Mouse (Mus musculus): ENCODE data around the gene Zc3h10.
A peak's percentile ranks its signal among the peaks of the same experiment; 100 is the strongest.
"Not testable (repeated sequence)": the region's sequence is repeated elsewhere in the genome, so short reads cannot be mapped to it uniquely, and the experiment has no call there.

Zc3h10 gene

DNA sequence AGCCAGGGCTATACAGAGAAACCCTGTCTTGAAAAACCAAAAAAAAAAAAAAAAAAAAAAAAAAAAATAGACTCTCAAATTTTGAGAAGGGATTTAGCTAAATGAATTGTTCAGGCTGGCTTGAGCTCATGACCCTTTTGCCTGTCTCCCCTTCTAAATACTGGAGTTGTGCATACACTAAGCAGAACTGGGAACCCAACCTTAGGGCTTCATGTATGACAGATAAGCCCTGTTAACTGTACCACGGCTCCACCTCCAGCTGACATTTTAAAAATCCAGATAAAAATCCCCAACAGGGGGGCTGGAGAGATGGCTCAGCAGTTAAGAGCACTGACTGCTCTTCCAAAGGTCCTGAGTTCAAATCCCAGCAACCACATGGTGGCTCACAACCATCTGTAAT lies 8.0 kb upstream of the Zc3h10 start:
- DNase-seq (ENCODE audit: low spot score in 2 of 2): not testable (repeated sequence)

DNA sequence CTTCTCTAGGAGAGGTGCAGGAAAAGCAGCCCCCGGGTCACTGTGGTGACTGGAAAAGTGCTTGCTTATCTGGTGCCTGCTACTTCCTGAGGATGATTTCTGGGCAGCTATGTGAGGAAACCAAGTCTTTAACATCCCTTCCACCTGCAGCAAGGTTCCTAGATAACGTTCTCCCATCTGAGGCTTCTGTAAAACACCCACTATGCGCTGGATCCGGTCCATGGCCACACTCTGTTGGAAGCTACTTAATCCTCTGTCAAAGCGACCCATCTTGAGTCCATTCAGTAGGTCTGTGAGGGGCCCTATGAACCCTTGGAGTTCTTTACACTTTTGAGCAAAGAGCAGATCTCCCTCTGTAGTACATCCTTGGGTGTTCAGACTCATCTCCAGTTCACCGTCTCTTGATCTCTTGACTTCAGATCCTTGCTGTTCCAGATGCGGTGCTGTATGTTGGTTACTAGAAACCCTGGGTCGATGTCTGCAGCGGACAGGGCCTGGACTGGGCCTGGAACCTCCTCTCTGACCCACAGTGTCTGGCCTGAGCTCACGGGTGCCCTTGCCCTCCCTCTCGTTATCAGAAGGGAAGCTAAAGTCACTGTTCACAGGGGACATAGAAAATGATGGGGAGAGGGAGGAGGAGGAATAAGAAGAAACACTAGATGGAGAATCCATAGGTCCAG lies 2.7 kb upstream of the Zc3h10 start:
- not testable (repeated sequence) for DNase-seq (ENCODE audit: low spot score in 2 of 2)

DNA sequence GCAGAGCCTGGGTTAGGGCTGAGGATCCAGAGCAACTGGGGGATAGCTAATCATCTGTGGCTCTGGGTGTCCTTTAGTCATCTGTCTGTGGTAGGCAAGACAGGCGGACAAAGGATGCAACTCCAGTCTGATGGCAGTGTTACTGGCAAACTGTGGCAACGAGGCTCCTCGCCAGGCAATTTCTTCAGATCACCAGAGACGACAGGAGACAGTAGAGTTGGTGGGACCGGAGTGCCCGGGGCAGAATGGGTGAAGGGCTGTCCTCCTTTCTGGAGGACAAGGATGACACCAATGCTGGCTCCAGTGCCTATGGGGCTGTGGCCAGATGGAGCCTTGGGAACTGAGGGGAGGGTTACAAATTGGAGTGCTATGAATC lies 2.1 kb upstream of the Zc3h10 start:
- DNase-seq (ENCODE audit: low spot score in 2 of 2): not testable (repeated sequence)

DNA sequence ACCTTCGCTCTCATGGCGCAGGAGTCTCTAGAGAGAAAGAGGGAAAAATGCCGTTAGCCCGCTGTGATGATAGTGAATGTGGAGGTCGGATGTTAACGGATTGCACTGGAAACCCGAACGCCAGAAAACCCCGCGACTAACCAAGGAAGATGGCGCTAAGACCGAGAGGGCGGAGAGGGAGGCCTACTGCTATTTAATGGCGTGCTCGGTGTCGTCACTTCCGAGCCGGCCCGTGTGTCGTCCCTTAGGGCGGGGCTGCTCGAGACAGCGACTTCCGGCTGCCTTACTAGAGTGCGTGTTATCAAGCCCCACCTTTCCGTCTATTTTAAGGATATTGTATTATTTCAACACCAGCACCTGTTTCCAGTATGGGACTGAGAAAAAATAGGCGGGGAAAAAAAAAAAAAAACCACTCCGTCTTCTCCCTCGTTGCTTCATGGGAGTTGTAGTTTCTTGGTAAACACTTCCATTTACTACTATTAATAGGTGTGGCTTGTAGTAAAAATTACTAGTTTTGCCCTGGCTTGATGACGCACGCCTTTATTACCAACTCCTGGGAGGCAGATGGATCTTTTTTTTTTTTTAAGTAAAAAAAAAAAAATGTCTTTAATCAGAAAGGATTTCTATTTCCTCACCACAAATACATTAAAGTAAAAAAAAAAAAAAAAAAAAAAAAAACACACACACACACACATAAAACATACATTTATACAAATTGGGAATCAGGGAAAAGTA lies 1.5 kb upstream of the Zc3h10 start, which contains the start of gene Rpl41:
Gene Rpl41, minus strand, starts transcription at position 359 of the 735 bp plus-strand sequence.
- DNase-seq (ENCODE audit: low spot score in 2 of 2): peak; percentile 90 to 94

DNA sequence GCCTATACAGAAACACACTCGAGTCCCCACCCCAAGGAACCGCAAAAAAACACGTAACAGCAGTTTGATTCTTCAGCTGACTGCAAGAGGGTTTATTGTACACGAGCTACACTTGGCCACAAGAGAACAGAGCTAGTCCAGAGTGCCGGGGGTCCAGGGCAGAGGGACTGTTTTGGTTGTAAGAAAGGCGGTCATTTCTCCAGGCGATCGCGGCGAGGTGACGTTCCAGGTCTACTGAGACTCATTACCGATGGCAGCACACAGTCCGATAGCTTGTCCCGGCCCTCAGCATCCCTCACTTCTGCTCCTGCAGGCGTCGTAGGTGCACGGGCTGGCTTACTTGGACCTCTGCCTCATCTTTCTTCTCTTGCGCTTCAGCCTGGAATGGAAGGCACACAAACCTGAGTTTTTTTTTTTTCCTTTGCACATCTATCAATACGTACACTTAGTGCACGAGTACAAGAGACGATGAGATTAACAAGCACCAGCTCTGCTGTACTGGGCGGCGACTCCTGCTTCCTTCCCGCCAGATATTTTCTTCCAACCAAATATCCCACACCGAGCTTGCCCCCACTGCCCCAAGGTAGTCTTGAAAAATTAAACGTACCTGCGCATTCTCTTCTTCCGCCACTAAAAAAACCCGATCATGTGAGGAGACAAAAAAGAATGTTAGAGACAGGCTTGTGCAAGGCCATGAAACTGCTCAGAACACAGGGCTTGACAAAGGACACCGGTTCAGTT lies 647 bp upstream of the Zc3h10 start:
- DNase-seq (ENCODE audit: low spot score in 2 of 2): not testable (repeated sequence)

DNA sequence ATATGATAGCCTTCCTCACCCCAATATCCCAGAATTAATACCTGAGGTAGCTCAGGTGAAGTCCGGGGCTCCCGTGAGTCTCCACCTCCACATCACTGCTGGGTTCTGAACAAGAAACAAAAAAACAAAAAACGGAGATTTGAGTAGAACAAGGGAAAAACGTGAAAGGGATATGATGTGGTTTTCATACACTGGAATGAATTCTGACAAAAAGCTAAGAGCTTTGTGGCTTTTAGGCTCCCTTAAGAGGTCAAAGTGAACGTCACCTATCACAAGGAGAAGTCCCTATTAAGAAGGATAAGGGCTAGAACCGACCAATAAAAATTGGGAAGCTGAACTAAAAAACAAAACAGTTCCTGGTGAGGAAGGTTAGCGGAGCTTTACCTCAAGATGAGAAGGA lies 787 bp downstream of the Zc3h10 start:
- DNase-seq (ENCODE audit: low spot score in 2 of 2): no peak

DNA sequence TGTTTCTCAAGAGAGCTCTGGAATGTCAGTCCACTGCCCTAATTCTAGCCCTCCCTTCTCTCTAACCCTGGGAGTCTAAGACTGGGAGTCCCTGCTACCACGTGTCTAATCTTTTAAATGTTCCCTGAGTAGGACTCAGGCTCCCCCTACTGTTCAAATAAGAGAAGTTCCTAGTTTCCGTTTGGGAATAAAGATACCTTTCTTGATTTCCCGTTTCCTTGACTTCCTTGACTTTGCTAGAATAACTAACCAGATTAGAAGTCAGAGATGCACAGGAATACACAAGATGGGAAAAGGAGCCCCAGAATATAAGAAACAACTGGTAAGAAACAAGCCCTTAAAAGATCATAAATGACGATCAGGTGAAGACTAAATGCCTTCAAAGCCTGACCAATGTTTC lies 1.2 kb downstream of the Zc3h10 start:
- DNase-seq (ENCODE audit: low spot score in 2 of 2): peak; percentile 22 to 28

DNA sequence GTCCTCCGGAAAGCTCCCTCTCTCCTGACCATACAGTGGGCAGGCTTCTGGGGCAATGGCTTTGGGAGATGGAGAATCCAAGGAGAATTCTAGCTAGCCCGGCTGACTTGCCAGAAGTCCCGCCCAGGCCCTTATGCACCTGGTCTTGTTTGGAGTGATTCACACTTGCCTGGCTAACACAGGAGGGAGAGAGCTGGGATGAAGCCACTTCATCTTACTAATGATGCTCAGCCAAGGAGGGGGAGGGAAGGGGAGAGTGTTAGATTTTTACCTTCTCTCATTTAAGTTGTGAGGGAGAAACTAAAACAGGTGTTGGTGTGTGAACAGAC lies 2.0 kb downstream of the Zc3h10 start:
- no peak for DNase-seq (ENCODE audit: low spot score in 2 of 2)

DNA sequence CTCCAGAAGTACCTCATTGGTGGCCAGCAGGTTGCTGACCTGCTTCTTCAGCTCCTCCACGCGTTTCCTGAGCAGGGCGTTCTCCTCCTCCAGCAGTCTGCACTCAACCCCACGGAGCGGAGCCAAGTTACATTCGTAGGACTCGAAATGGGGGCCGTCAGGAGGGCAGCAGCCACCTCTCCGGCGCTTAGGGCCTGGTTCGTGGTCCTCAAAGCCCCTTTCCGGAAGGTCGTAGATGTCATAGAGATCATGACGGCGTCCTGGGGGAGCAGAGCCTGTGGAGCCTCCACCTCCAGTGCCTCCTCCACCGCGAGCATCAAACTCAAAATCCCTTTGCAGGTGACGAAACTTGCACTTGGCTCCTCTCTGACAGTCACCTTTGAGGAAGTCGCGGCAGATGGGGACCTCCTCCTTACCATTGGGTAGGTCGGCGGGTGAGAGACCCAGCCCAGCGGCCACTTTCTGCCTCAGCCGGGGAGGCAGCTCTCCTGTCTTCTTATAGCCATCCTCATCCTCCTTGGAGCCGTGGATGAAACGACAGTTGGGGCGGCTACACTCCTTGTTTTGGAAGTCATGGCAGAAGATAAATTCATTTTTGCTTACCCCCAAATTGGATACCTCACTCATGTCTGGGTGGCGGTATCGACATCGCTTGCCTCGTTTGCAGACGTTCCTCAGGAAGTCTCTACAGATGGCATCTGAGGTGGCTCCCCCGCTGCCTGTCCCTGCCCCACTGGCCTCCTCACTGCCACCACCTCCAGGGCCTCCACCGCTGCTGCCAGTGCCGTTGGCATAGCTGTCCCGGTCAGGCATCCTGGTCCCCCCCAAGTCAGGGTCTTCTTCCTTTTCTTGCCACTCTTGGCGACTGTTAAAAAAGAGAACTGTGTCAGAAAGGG lies 2.7 kb downstream of the Zc3h10 start:
- no peak for DNase-seq (ENCODE audit: low spot score in 2 of 2)

DNA sequence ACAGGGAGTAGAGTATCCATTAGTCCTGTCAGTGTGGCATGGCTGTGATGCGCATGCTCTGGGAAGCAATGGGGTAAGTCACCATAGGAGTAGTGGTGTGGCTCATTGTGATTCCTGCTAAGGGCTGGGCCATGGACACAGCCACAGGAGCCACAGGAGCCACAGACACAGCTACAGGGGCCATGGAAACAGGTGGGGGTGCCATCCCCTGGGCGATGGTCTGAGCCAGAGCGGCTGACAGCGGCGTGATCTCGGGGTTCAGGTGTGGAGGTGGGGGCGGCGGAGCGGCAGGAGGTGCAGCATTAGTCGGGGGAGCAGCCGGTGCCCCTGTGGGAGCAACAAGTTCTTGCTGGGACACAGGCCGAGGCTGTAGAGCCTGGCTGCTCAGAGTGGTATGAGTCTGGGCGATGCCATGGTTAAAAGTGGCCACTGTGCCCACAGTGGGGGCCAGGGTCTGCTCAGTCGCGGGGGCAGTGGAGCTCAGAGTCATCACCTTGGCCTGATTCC lies 3.4 kb downstream of the Zc3h10 start:
- DNase-seq (ENCODE audit: low spot score in 2 of 2): no peak

DNA sequence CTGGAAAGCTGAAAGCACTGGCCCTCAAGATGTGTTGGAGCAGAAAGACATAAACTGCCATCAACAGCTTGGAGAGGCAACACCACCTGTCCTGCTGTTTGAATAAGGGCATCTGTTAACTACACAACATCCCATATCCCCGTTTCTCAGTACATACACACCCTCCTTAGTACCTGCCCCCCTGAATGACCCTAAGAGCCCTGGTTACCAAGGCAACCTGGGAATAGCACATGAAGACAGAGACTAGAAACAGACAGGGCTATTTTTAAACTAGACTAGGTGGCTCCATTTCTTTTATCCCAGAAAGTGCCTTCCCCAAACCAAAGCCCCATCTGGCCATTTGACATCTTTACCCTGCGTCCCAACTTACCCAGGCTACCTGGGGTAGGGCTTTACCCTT lies 4.5 kb downstream of the Zc3h10 start:
- no peak for DNase-seq (ENCODE audit: low spot score in 2 of 2)

DNA sequence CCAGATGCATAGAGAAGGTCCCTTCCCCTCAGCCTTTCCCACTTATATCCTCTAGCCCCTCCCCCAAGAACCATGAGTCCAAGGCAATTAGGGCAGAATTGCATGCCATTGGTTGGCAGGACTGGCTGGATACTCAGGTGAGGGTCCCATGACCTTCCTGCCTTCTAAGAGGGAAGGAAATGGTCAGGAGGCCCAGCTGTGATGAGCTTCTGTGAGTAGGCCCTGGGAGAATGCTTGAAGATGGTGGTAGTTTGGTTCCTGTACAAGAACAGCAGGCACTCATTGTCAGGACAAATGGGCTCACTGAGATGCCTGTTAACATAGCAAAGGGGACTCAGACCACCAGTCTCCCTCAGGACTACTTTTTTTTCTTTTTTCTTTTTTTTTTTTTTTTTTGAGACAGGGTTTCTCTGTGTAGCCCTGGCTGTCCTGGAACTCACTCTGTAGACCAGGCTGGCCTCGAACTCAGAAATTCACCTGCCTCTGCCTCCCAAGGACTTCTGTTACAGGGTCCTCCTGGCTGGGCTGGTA lies 9.2 kb downstream of the Zc3h10 start:
- no peak for DNase-seq (ENCODE audit: low spot score in 2 of 2)

DNA sequence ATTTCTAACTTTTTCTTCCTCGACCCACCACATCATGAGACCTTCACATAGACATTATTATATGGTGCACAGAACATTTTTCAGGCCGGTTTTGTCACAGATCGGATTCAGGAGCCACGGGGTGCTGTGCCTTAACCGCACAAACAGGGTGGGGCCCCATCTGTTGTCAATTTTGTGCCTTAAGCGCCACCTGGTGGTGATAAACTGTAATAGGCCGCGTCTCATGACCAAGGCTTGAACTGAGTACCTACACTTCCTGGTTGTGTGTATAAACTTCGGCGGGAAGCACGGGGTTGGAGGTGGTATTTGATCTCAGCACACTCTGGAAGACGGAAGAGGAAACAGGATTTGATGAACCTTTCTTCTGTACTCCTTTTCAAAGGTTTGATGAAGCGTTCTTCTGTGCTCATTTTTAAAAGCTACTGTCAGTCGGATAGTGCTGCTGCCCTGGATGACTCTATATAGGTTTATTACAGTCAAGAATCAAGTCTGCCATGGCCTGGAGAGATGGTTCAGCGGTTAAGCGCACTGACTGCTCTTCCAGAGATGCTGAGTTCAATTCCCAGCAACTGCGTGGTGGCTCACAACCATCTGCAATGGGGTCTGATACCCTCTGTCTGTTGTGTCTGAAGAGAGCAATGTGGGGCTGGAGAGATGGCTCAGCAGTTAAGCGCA lies 11.2 kb downstream of the Zc3h10 start:
- peak; percentile 91 to 94 for DNase-seq (ENCODE audit: low spot score in 2 of 2)

DNA sequence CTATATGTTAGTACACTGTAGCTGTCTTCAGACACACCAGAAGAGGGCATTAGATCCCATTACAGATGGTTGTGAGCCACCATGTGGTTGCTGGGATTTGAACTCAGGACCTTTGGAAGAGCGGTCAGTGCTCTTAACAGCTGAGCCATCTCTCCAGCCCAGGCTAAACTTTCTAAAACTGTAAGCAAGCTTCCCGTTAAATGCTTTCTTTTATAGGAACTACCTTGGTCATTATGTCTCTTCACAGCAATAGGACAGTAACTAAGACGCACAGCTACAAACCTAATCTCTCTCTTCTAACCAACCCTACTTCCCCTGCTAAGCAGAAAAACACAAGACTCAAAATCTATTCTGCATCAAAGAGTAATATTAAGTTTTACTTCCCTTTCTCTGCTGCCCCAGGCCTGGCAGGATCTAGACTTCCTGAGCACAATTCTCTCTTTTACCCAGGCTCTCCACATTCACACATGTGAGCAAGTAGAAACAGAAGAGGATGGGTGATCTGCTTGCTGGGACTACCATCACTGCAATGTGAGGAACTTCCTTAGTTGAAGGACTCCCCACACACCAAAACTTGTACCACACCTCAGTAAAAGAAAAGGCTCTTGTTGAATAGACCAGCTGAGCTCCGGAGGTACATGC lies 11.8 kb downstream of the Zc3h10 start:
- DNase-seq (ENCODE audit: low spot score in 2 of 2): no peak

DNA sequence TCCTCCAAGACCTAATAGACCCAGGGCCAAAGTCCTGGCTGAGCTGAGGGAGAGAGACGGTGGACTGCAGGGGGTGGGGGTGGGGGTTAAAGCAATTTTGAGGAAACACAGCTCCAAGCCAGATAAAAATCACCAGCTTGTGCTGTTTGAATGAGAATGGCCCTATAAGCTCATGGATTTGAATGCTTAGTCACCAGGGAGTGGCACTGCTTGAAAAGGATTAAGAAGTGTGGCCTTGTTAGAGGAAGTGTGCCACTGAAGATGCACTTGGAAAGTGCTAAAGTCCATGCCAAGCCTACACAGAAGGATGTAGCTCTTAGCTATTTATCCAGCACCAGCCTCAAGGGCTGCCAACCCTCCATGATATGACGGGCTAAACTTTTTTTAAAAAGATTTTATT lies 12.4 kb downstream of the Zc3h10 start:
- no peak for DNase-seq (ENCODE audit: low spot score in 2 of 2)

DNA sequence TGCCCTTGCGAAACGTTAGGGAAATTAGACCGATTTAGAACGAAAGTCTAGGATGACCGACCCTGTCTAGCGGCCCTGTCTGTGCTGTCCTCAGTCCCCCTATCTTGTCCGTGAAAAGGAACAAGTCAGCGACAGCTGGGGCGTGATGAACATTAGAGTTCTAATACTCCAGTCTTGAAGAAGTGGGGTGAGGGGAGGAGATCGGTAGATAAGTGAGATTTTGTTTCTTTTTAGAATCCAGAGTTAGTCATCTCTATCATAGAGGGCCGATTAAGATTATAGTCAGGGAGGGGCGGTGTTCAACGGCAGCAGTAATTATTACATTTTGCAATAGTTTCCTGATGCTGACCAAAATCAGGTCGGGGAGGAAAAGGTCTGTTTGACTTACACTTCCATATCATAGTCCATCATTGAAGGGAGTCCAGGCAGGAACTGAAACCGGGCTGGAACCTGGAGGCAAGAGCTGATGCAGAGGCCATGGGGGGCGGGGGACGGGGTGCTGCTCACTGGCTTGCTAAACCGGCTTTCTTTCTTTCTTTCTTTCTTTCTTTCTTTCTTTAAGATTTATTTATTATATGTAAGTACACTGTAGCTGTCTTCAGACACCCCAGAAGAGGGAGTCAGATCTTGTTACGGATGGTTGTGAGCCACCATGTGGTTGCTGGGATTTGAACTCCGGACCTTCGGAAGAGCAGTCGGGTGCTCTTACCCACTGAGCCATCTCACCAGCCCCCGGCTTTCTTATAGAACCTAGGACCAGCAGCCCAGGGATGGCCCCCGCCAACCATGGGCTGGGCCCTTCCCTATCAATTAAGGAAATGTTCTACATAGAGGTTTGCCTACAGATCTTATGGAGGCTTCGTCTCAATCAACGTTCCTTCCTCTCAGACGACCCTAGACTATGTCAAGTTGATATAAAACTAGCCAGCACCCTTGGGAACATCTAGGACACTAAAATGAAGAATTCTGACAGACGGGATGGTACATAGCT lies 20.9 kb downstream of the Zc3h10 start:
- no peak for DNase-seq (ENCODE audit: low spot score in 2 of 2)

DNA sequence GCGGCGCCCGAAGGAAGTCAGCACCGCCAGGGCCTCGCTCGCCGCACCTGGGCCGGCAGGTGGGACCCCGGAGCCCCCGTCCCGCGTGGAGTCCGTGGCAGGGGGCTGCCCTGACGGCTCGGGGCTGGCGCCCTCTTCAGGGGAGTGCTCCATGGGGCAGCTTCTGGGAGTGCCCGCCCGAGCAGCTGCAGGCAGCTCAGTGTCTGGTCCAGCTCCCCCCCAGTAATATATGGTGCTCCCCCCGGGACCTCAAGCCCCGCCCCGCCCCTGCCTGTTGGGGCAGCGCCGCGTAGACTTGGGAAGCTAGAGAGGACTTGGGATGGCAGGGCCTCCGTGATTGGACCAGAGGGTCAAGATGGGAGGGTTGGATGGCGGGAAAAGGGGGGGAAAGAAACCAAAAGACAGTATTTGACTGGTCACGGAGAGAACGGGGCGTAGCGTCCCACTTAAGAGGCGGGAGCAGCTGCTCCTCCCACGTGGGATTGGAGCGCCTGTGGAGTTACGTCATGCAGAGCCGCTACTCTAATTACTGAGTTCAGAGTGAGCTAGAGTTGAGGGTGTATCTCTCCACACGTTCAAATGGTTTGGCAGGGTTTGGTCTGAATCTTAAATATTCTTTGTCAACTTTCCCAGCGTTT lies 21.8 kb downstream of the Zc3h10 start, which contains the start of gene Esyt1:
Gene Esyt1, minus strand, starts transcription at position 201 of the 638 bp plus-strand sequence.
- peak; percentile 94 for DNase-seq (ENCODE audit: low spot score in 2 of 2)

Measured in natural killer cell, adult 2 months (primary cell).